Mouse (Mus musculus) erythroid progenitor cell, adult 5-6 weeks (primary cell): Measurements from ENCODE around the gene Npy2r. TPM values are rescaled to one million over a fixed set of nuclear protein-coding genes. Genes with fewer than 3 reads are reported as not detected.

ENCODE experiments used
- ATAC-seq: replicated peaks from 2 replicates; pipeline ENCODE4 v1.8.0; 2016; ENCODE audit warnings: moderate number of reproducible peaks, mild to moderate bottlenecking, moderate TSS enrichment, inconsistent platforms; ENCODE audit not compliant: poor library complexity, low FRiP score, severe bottlenecking
- total RNA-seq, 2 experiments: library from RNA; stranded (forward) in 1 of 2; stranded (reverse) in 1 of 2; fragments of 150-400 nt in 1 of 2; fragments of 186-747, 209-891 nt in 1 of 2; gene quantifications; 2 replicates each; pipeline versions ENCODE4 v1.2.3 to v1.2.4; 2015 to 2017; ENCODE audit warnings: low replicate concordance in 2 of 2

Gene Npy2r
- total RNA-seq (2015; ENCODE audit: low replicate concordance) (not detected in 2 replicates), total RNA-seq (2017; ENCODE audit: low replicate concordance) (not detected in 2 replicates)

GRCm38 (mm10) chr3:82547908-82548721 lies at the start of gene Npy2r:
Gene Npy2r (minus strand): TSS chr3:82548084.
- ATAC-seq: no peak

GRCm38 (mm10) chr3:82557786-82558185 lies 9.9 kb upstream of the Npy2r start:
- ATAC-seq: no peak

GRCm38 (mm10) chr3:82556311-82556828 lies 8.5 kb upstream of the Npy2r start:
- ATAC-seq: no peak

- no peak for ATAC-seq
Measured at GRCm38 (mm10) chr3:82549932-82550331, 2.0 kb upstream of the Npy2r start.

- no peak for ATAC-seq
Measured at GRCm38 (mm10) chr3:82548753-82549152, 869 bp upstream of the Npy2r start.

GRCm38 (mm10) chr3:82541449-82541848 lies 6.4 kb downstream of the Npy2r start:
- ATAC-seq: no peak

- no peak for ATAC-seq
Measured at GRCm38 (mm10) chr3:82539951-82540350, 7.9 kb downstream of the Npy2r start.

- ATAC-seq: no peak
Measured at GRCm38 (mm10) chr3:82524792-82525191, 23.1 kb downstream of the Npy2r start.

GRCm38 (mm10) chr3:82498006-82498405 lies 49.9 kb downstream of the Npy2r start:
- ATAC-seq: no peak

Other genes starting within 250 kb of the Npy2r start
- gene Map9, start 190.0 kb downstream of the Npy2r start, total RNA-seq (2015; ENCODE audit: low replicate concordance): not detected in 2 replicates
- not detected in 2 replicates for gene Map9, start 190.0 kb downstream of the Npy2r start, total RNA-seq (2017; ENCODE audit: low replicate concordance)